Mouse (Mus musculus): ENCODE measurements around the gene Nell2. TPM values are rescaled to one million over a fixed set of nuclear protein-coding genes. Genes with fewer than 3 reads are reported as not detected.

The Nell2 gene
- polyA plus RNA-seq, 1 experiment, result 0.30 TPM

GRCm38 (mm10) chr15:95482002-95482401 is 46.4 kb downstream of the Nell2 start:
- H3K4me1 ChIP-seq (ENCODE audit: control insufficient read depth, insufficient read depth, low read length), result no peaks in the 10 kb centered on the region
- DNase-seq, result no peak
- 81% methylated on average over 9 of the region's 9 CpGs for WGBS
- no peak for TF ChIP-seq POLR2A (IDR thresholded peaks at IDR 0.05; ENCODE audit: borderline replicate concordance, extremely low read depth, low read depth, low read length)
- TF ChIP-seq CTCF (IDR thresholded peaks at IDR 0.05; ENCODE audit: insufficient read depth, low read length), result no peak
- H3K4me3 ChIP-seq (replicated peaks; ENCODE audit: extremely low read depth, low read depth, low read length), result no peak overlapping the region

DNA sequence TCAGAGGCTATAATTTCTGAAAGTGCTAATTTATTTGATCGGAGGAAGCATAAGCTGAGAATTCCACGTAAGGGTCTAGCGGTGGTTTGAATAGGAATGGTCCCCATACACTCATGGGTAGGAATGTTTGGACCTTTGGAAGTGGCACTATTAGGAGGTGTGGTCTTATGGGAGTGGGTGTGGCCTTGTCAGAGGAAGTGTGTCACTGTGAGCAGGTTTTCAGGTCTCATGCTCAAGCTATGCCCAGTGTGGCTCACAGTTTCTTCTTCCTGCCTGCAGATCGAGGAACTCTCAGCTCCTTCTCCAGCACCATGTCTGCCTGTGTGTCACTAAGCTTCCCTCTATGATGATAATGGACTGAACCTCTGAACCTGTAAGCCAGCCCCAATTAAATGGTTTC is 46.8 kb downstream of the Nell2 start:
- Histone ChIP-seq H3K4me3 (replicated peaks; ENCODE audit: extremely low read depth, low read depth, low read length) (no peak overlapping the region), H3K4me1 (ENCODE audit: control insufficient read depth, insufficient read depth, low read length) (no peaks in the 10 kb centered on the region)
- WGBS, result 81% methylated on average over 4 of the region's 4 CpGs
- TF ChIP-seq CTCF (IDR thresholded peaks at IDR 0.05; ENCODE audit: insufficient read depth, low read length) (no peak), POLR2A (IDR thresholded peaks at IDR 0.05; ENCODE audit: borderline replicate concordance, extremely low read depth, low read depth, low read length) (no peak)
- DNase-seq, result no peak

- Histone ChIP-seq H3K4me1 (ENCODE audit: control insufficient read depth, insufficient read depth, low read length) (no peaks in the 10 kb centered on the region), H3K4me3 (replicated peaks; ENCODE audit: extremely low read depth, low read depth, low read length) (no peak overlapping the region)
- WGBS, result 77% methylated on average over 3 of the region's 3 CpGs
- TF ChIP-seq POLR2A (IDR thresholded peaks at IDR 0.05; ENCODE audit: borderline replicate concordance, extremely low read depth, low read depth, low read length) (no peak), CTCF (IDR thresholded peaks at IDR 0.05; ENCODE audit: insufficient read depth, low read length) (no peak)
- DNase-seq, result no peak
Observed at GRCm38 (mm10) chr15:95476440-95476839, 51.9 kb downstream of the Nell2 start.

DNA sequence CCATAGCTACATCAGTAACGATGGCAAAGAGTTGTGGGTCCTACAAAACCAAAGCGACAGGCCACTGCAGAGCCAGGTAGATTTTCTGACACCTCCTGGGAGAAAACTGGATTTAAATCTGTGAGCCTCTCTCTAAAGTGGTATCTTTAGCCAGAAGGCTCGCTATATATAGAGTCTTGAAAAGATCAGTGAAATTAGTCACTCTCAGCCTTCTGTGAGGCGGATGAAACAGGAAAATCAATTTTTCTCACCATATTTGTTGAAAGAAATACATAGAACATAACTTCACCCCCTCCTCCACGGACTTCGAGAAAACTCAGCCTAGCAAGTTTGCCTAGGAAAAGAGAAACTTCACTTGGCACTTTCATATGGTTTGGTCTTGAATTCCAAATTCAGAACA is 54.4 kb downstream of the Nell2 start:
- WGBS, result 81% methylated on average over 6 of the region's 6 CpGs
- TF ChIP-seq CTCF (IDR thresholded peaks at IDR 0.05; ENCODE audit: insufficient read depth, low read length), result no peak
- no peak for TF ChIP-seq POLR2A (IDR thresholded peaks at IDR 0.05; ENCODE audit: borderline replicate concordance, extremely low read depth, low read depth, low read length)

GRCm38 (mm10) chr15:95467195-95467594 is 61.2 kb downstream of the Nell2 start:
- Histone ChIP-seq H3K4me3 (replicated peaks; ENCODE audit: extremely low read depth, low read depth, low read length) (no peak overlapping the region), H3K4me1 (ENCODE audit: control insufficient read depth, insufficient read depth, low read length) (no peaks in the 10 kb centered on the region)
- WGBS, result 30% methylated on average over 6 of the region's 6 CpGs
- no peak for DNase-seq
- TF ChIP-seq POLR2A (IDR thresholded peaks at IDR 0.05; ENCODE audit: borderline replicate concordance, extremely low read depth, low read depth, low read length) (no peak), CTCF (IDR thresholded peaks at IDR 0.05; ENCODE audit: insufficient read depth, low read length) (no peak)

More for the DNA sequence above, 54.4 kb downstream of the Nell2 start:
- no peak for DNase-seq
- Histone ChIP-seq H3K4me1 (ENCODE audit: control insufficient read depth, insufficient read depth, low read length) (no peaks in the 10 kb centered on the region), H3K4me3 (replicated peaks; ENCODE audit: extremely low read depth, low read depth, low read length) (no peak overlapping the region)

DNA sequence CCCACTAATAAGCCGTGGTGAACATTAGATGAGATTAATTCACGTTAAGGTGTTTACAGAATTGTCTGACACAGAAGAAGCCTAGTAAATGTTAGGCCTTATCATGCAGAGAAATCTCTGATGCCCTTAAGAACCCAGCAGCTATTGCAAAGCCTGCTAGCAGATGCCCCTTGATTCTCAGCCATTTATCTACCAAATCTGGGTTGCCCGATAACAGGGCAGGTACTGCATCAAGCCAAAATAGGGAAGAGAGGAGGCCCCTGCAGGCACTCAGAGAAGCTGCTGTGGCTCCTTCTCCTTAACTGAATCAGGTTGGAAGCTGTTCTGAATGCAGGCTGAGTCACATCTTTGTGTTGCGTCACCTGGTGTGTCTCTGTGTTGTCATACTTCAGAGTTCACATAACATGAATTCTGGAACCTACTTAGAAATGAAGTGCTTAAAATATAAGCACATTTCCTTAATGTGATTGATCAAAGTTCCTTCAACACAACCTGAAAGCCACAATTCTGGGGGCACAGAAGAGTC is 68.3 kb downstream of the Nell2 start:
- Histone ChIP-seq H3K4me1 (ENCODE audit: control insufficient read depth, insufficient read depth, low read length) (no peaks in the 10 kb centered on the region), H3K4me3 (replicated peaks; ENCODE audit: extremely low read depth, low read depth, low read length) (no peak overlapping the region)
- WGBS, result 67% methylated on average over 4 of the region's 4 CpGs
- DNase-seq, result no peak
- no peak for TF ChIP-seq POLR2A (IDR thresholded peaks at IDR 0.05; ENCODE audit: borderline replicate concordance, extremely low read depth, low read depth, low read length)
- TF ChIP-seq CTCF (IDR thresholded peaks at IDR 0.05; ENCODE audit: insufficient read depth, low read length), result no peak

DNA sequence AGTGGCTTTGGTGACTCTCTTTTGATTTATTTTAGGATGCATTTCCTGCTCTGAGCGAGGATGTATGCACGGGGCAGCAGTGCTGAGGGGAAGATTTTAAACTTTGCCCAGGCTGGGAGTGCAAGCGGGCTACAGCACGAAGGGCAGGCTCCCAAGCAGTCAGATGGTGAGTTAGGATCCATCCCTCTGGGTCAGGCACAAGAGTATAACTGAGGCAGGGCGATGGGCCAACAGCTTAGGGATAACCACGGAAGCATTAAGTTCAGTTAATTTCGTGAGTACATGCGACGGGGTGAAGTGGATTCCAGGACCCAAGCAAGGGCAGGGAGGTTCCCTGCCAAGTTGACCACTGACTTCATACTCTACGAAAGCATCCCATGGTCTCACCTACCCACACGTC is 83.8 kb downstream of the Nell2 start:
- Histone ChIP-seq H3K4me3 (replicated peaks; ENCODE audit: extremely low read depth, low read depth, low read length) (no peak overlapping the region), H3K4me1 (ENCODE audit: control insufficient read depth, insufficient read depth, low read length) (no peaks in the 10 kb centered on the region)
- 71% methylated on average over 11 of the region's 11 CpGs for WGBS
- DNase-seq, result no peak
- TF ChIP-seq CTCF (IDR thresholded peaks at IDR 0.05; ENCODE audit: insufficient read depth, low read length) (no peak), POLR2A (IDR thresholded peaks at IDR 0.05; ENCODE audit: borderline replicate concordance, extremely low read depth, low read depth, low read length) (no peak)

DNA sequence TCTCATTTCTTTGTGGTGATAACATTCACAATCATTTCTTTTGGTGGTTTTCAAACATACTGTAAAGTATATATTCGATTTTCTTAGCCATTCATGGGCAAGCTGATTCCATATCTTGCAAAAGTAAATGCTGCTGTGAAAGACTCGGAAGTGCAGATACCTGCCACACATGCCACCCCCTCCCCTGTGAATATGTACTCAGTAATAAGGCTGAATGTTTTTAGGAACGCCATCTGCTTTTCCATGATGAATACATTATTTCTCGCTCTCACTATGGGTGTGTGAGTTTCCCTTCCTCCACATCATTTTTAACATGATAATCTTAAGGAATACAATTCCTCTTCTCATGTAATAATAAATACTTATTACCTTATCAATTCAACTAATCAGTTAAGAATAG is 90.6 kb downstream of the Nell2 start:
- WGBS, result 89% methylated on average over 4 of the region's 4 CpGs
- DNase-seq, result no peak
- TF ChIP-seq CTCF (IDR thresholded peaks at IDR 0.05; ENCODE audit: insufficient read depth, low read length), result no peak
- no peaks in the 10 kb centered on the region for H3K4me1 ChIP-seq (ENCODE audit: control insufficient read depth, insufficient read depth, low read length)
- no peak overlapping the region for H3K4me3 ChIP-seq (replicated peaks; ENCODE audit: extremely low read depth, low read depth, low read length)

DNA sequence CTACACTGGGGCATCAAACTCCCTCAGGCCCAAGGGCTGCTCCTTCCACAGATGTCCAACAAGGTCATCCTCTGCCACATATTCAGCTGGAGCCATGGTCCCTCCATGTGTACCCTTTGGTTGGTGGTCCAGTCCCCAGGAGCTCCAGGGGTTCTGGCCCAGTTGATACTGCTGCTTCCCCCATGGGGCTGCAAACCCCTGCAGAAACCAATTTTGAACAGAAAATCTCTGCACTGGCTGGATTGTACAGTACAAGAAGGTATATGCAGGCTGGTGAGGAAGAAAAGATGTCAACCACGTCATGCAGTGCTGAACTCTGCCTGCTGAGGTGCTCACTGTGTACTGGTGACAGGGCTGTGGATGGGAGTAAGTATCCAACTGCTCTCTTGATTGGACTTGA is 92.1 kb downstream of the Nell2 start:
- 74% methylated on average over 1 of the region's 1 CpGs for WGBS
- TF ChIP-seq CTCF (IDR thresholded peaks at IDR 0.05; ENCODE audit: insufficient read depth, low read length) (no peak), POLR2A (IDR thresholded peaks at IDR 0.05; ENCODE audit: borderline replicate concordance, extremely low read depth, low read depth, low read length) (no peak)
- no peak overlapping the region for H3K4me3 ChIP-seq (replicated peaks; ENCODE audit: extremely low read depth, low read depth, low read length)
- DNase-seq, result no peak
- no peaks in the 10 kb centered on the region for H3K4me1 ChIP-seq (ENCODE audit: control insufficient read depth, insufficient read depth, low read length)

DNA sequence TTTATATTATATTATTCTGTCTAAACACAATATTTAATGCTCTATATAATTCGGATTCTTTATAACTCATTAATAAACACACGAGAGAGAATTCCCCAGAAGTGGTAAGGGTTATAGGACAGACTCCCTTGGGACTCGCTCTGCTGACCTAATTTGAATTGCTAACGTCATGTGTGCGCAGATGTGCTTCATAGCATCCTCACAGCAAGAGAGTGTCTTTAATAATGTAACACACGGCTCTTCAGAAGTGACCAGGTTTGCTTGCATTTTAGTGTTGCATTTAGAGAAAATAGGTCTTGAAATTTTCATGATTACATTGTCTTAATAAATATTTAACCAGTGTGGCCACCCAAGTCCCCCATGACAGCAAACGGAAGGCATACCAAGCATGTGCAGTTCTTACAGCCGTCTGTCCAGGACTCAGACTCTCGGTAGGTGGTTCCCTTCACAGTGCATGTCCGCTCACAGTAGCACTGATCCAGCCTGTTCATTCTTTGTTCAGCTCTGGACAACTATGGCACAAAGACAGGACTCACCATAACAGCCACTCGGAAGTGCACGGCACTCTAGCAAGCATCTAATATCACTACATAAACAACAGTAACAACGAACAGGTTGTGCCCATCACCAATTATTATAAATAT is 97.1 kb downstream of the Nell2 start:
- no peak for DNase-seq
- WGBS, result 75% methylated on average over 13 of the region's 13 CpGs
- H3K4me3 ChIP-seq (replicated peaks; ENCODE audit: extremely low read depth, low read depth, low read length), result no peak overlapping the region
- TF ChIP-seq POLR2A (IDR thresholded peaks at IDR 0.05; ENCODE audit: borderline replicate concordance, extremely low read depth, low read depth, low read length) (no peak), CTCF (IDR thresholded peaks at IDR 0.05; ENCODE audit: insufficient read depth, low read length) (no peak)
- H3K4me1 ChIP-seq (ENCODE audit: control insufficient read depth, insufficient read depth, low read length), result no peaks in the 10 kb centered on the region
